8 mouse cellular contexts compared by ENCODE assay signal in genomic region chr8:122547815-122548214, GRCm38 (mm10). TPM values are rescaled to one million over a fixed set of nuclear protein-coding genes. Genes with fewer than 3 reads are reported as not detected.
DNase-seq lines count a peak whose midpoint lies in the region; ATAC-seq and TF ChIP-seq lines count a peak whose summit lies in the region.

No protein-coding gene starts in this region.

- WGBS in heart, embryonic 14.5 days, result 29% methylated on average over 5 of the region's 5 CpGs
- 3% methylated on average over 5 of the region's 5 CpGs for WGBS in liver, embryonic 13.5 days (ENCODE audit: insufficient replicate concordance)
- 45% methylated on average over 5 of the region's 5 CpGs for WGBS in forebrain, postnatal 0 days

- H3K9me3 ChIP-seq in heart, embryonic 14.5 days (ENCODE audit: control insufficient read depth, low read length), result no peaks in the 10 kb centered on the region
- no peaks in the 10 kb centered on the region for H3K9me3 ChIP-seq in liver, embryonic 13.5 days (replicated peaks)
- H3K9me3 ChIP-seq in forebrain, postnatal 0 days (ENCODE audit: low read length), result no peaks in the 10 kb centered on the region

- no peaks in the 10 kb centered on the region for H3K27me3 ChIP-seq in heart, embryonic 14.5 days (ENCODE audit: control insufficient read depth, insufficient read depth, low read length)
- no peaks in the 10 kb centered on the region for H3K27me3 ChIP-seq in liver, embryonic 13.5 days
- H3K27me3 ChIP-seq in forebrain, postnatal 0 days (ENCODE audit: insufficient read depth, low read length), result peaks cover 15% of the 10 kb centered on the region

- H3K27ac ChIP-seq in heart, embryonic 14.5 days (replicated peaks in 1 of 2; ENCODE audit: control insufficient read depth in 1 of 2, insufficient read depth in 1 of 2, low read depth in 2 of 2, low read length in 2 of 2), result peak overlapping the region; percentile 25 to 68
- H3K27ac ChIP-seq in liver, embryonic 13.5 days, result peak overlapping the region; percentile 99
- H3K27ac ChIP-seq in forebrain, postnatal 0 days (ENCODE audit: low read depth, low read length), result no peak overlapping the region

- no peak overlapping the region for H3K4me3 ChIP-seq in heart, embryonic 14.5 days (ENCODE audit: control insufficient read depth in 1 of 2, insufficient read depth in 1 of 2, low read depth in 1 of 2, low read length in 2 of 2)
- H3K4me3 ChIP-seq in liver, embryonic 13.5 days (replicated peaks), result peak overlapping the region; percentile 99
- H3K4me3 ChIP-seq in forebrain, postnatal 0 days (ENCODE audit: low read depth, low read length), result no peak overlapping the region

- peak overlapping the region; percentile 47; the same call in 1 of the 2 replicates for H3K9ac ChIP-seq in heart, embryonic 14.5 days (ENCODE audit: low read length)
- peak overlapping the region; percentile 99 for H3K9ac ChIP-seq in liver, embryonic 13.5 days
- H3K9ac ChIP-seq in forebrain, postnatal 0 days, result no peak overlapping the region

- H3K4me1 ChIP-seq in heart, embryonic 14.5 days (ENCODE audit: control insufficient read depth in 2 of 2, insufficient read depth in 2 of 2, low read length in 2 of 2), result peaks cover 32 to 46% of the 10 kb centered on the region in 2 experiments
- H3K4me1 ChIP-seq in liver, embryonic 13.5 days (replicated peaks), result peaks cover 83% of the 10 kb centered on the region
- no peaks in the 10 kb centered on the region for H3K4me1 ChIP-seq in forebrain, postnatal 0 days (ENCODE audit: insufficient read depth)

- peak overlapping the region; percentile 92 for H3K4me2 ChIP-seq in heart, embryonic 14.5 days (ENCODE audit: low read length)
- peak overlapping the region; percentile 99 for H3K4me2 ChIP-seq in liver, embryonic 13.5 days
- no peak overlapping the region for H3K4me2 ChIP-seq in forebrain, postnatal 0 days (ENCODE audit: low read depth)

- DNase-seq in 416B (ENCODE audit: low read depth) (peak; percentile 96), MN1 (ENCODE audit: low spot score) (peak; percentile 48)
- peak; percentile 82 for DNase-seq in liver, embryonic 13.5 days
- DNase-seq in spleen, adult 18-20 months, result peak; percentile 62 to 68
- no peak for DNase-seq in ovary, postnatal 14 days (ENCODE audit: low spot score)
- DNase-seq in frontal cortex, adult 2 months (ENCODE audit: extremely low spot score in 1 of 2, low spot score in 1 of 2), result no peak
- DNase-seq in forebrain, postnatal 0 days, result no peak

- H3K36me3 ChIP-seq in heart, embryonic 14.5 days (ENCODE audit: control insufficient read depth, insufficient read depth, low read length), result no peaks in the 10 kb centered on the region
- peaks cover 29% of the 10 kb centered on the region for H3K36me3 ChIP-seq in liver, embryonic 13.5 days
- H3K36me3 ChIP-seq in forebrain, postnatal 0 days (ENCODE audit: insufficient read depth), result no peaks in the 10 kb centered on the region

- no peak for ATAC-seq in heart, embryonic 14.5 days (ENCODE audit: insufficient number of reproducible peaks, insufficient read depth, low FRiP score, low read depth)
- ATAC-seq in liver, embryonic 13.5 days (ENCODE audit: low read depth), result peak; percentile 72
- ATAC-seq in forebrain, postnatal 0 days, result no peak

- TF ChIP-seq CTCF in forebrain, postnatal 0 days (IDR thresholded peaks at IDR 0.05; ENCODE audit: low read depth), result no peak

RNA-seq across cellular contexts. Expression of gene Piezo1, which starts 3.3 kb away (rescaled TPM):
- 14.9 and 16.3 TPM in 2 replicates for polyA plus RNA-seq in heart, embryonic 14.5 days (2014; fragmentation: Nextera tagmentation; extraction: Ambion mirVana)
- polyA plus RNA-seq in liver, embryonic 13.5 days (2015; fragmentation: Nextera tagmentation; extraction: Ambion mirVana), result 13.9 and 14.2 TPM in 2 replicates
- 7.4 and 9.1 TPM in 2 replicates for polyA plus RNA-seq in frontal cortex, adult 2 months (2012; rRNA removed)
- total RNA-seq in forebrain, postnatal 0 days (2014; rRNA removed), result 11.6 and 15.1 TPM in 2 replicates
- polyA plus RNA-seq in forebrain, postnatal 0 days (2015; fragmentation: Nextera tagmentation; extraction: Ambion mirVana), result 1.2 and 1.4 TPM in 2 replicates

RNA-seq across cellular contexts. Expression of gene Cdt1, which starts 20.0 kb away (rescaled TPM):
- polyA plus RNA-seq in heart, embryonic 14.5 days (2014; fragmentation: Nextera tagmentation; extraction: Ambion mirVana), result 23.2 and 27.6 TPM in 2 replicates
- 60.6 and 64.3 TPM in 2 replicates for polyA plus RNA-seq in liver, embryonic 13.5 days (2015; fragmentation: Nextera tagmentation; extraction: Ambion mirVana)
- polyA plus RNA-seq in frontal cortex, adult 2 months (2012; rRNA removed), result 2.4 and 2.5 TPM in 2 replicates
- 11.5 and 14.9 TPM in 2 replicates for total RNA-seq in forebrain, postnatal 0 days (2014; rRNA removed)
- polyA plus RNA-seq in forebrain, postnatal 0 days (2015; fragmentation: Nextera tagmentation; extraction: Ambion mirVana), result 6.1 and 6.5 TPM in 2 replicates

RNA-seq across cellular contexts. Expression of gene Aprt, which starts 28.9 kb away (rescaled TPM):
- polyA plus RNA-seq in heart, embryonic 14.5 days (2014; fragmentation: Nextera tagmentation; extraction: Ambion mirVana), result 240 and 243 TPM in 2 replicates
- 198 and 218 TPM in 2 replicates for polyA plus RNA-seq in liver, embryonic 13.5 days (2015; fragmentation: Nextera tagmentation; extraction: Ambion mirVana)
- 66.0 and 67.4 TPM in 2 replicates for polyA plus RNA-seq in frontal cortex, adult 2 months (2012; rRNA removed)
- 132 and 163 TPM in 2 replicates for total RNA-seq in forebrain, postnatal 0 days (2014; rRNA removed)
- polyA plus RNA-seq in forebrain, postnatal 0 days (2015; fragmentation: Nextera tagmentation; extraction: Ambion mirVana), result 226 and 260 TPM in 2 replicates

Comparison
In these comparisons a context has a peak if more than half of its experiments do, and no peak if none do; other contexts are left out.
1. DNase-seq: peak in 416B (single experiment), MN1 (single experiment), liver, embryonic 13.5 days (single experiment) and spleen, adult 18-20 months (2 of 2); none in ovary, postnatal 14 days (single experiment), frontal cortex, adult 2 months (0 of 2) and forebrain, postnatal 0 days (single experiment).